Mouse (Mus musculus) lung, postnatal 0 days (tissue): ENCODE measurements around the gene Gm26938. TPM values are rescaled to one million over a fixed set of nuclear protein-coding genes. Genes with fewer than 3 reads are reported as not detected.

Source experiments
- ATAC-seq: fragments of 200-750 bp; cut with Nextera tagmentation; 2 replicates; pipeline ENCODE4 v1.8.0; 2017; ENCODE audit warnings: moderate library complexity
- DNase-seq: peaks from one replicate; pipeline ENCODE4 v3.0.0-alpha.2; 2016; ENCODE audit warnings: low spot score
- H3K27ac ChIP-seq: fragments of 300-500 bp; sonication (generic); 2 replicates; pipeline ENCODE4 v1.5.1; 2014; ENCODE audit warnings: antibody characterized with exemption, mild to moderate bottlenecking, low read length, mixed read lengths
- H3K27me3 ChIP-seq: fragments of 300-500 bp; sonication (generic); replicated peaks from 2 replicates; pipeline ENCODE4 v1.6.1; 2014; ENCODE audit warnings: low read length, mixed read lengths; ENCODE audit not compliant: insufficient read depth
- H3K36me3 ChIP-seq: fragments of 300-500 bp; sonication (generic); 2 replicates; pipeline ENCODE4 v1.6.1; 2014; ENCODE audit warnings: low read length, mixed read lengths; ENCODE audit not compliant: insufficient read depth
- H3K4me1 ChIP-seq: fragments of 300-500 bp; sonication (generic); 2 replicates; pipeline ENCODE4 v1.6.1; 2014; ENCODE audit warnings: antibody characterized with exemption, low read depth, low read length, mixed read lengths; ENCODE audit not compliant: insufficient read depth
- H3K4me2 ChIP-seq: fragments of 300-500 bp; sonication (generic); replicated peaks from 2 replicates; pipeline ENCODE4 v1.6.1; 2014; ENCODE audit warnings: low read depth, mild to moderate bottlenecking, low read length, moderate library complexity, mixed read lengths
- H3K4me3 ChIP-seq: fragments of 300-500 bp; sonication (generic); 2 replicates; pipeline ENCODE4 v1.5.1; 2014; ENCODE audit warnings: low read depth, low read length
- H3K9ac ChIP-seq: fragments of 300-500 bp; sonication (generic); replicated peaks from 2 replicates; pipeline ENCODE4 v1.6.1; 2014; ENCODE audit warnings: low read depth, mild to moderate bottlenecking
- H3K9me3 ChIP-seq: fragments of 300-500 bp; sonication (generic); 2 replicates; pipeline ENCODE4 v1.6.1; 2016; ENCODE audit warnings: low read length, mixed read lengths
- CTCF ChIP-seq: IDR thresholded peaks from 2 replicates; pipeline ENCODE4 v1.5.1; 2016; ENCODE audit warnings: antibody characterized with exemption, mild to moderate bottlenecking
- EP300 ChIP-seq: IDR thresholded peaks from 2 replicates; pipeline ENCODE4 v1.6.1; 2016; ENCODE audit warnings: antibody characterized with exemption, mild to moderate bottlenecking, control low read depth
- WGBS: fragments of 180-500 bp; shearing (Covaris S2); extraction: QIAGEN DNeasy Blood & Tissue Kit; methylation state at CpG from one replicate; pipeline ENCODE4 v1.1.7; 2014; 5-methylcytosine and 5-hydroxymethylcytosine counted together
- polyA plus RNA-seq: library from polyadenylated mRNA; unstranded; fragments of >200 nt; fragmentation: Nextera tagmentation; extraction: Ambion mirVana; gene quantifications from 2 replicates; pipeline ENCODE4 v1.2.1, GENCODE M21; 2015

Gene Gm26938
- polyA plus RNA-seq, 1 experiment from 2014 or later: not detected

GRCm38 (mm10) chr5:139817292-139817691 lies 8.9 kb downstream of the Gm26938 start:
- WGBS: 0% methylated on average over 1 of the region's 1 CpGs
- peak; percentile 40 for DNase-seq
- H3K4me2 ChIP-seq: no peak overlapping the region
- no peaks in the 10 kb centered on the region for H3K36me3 ChIP-seq
- H3K4me1 ChIP-seq: no peaks in the 10 kb centered on the region
- H3K27ac ChIP-seq: no peak overlapping the region
- no peak overlapping the region for H3K9ac ChIP-seq
- TF ChIP-seq CTCF (peak; percentile 83), EP300 (no peak)
- no peak for ATAC-seq
- no peaks in the 10 kb centered on the region for H3K27me3 ChIP-seq
- no peak overlapping the region for H3K4me3 ChIP-seq
- H3K9me3 ChIP-seq: no peaks in the 10 kb centered on the region

GRCm38 (mm10) chr5:139816445-139816844 lies 9.8 kb downstream of the Gm26938 start:
- H3K4me2 ChIP-seq: no peak overlapping the region
- H3K9ac ChIP-seq: no peak overlapping the region
- H3K9me3 ChIP-seq: no peaks in the 10 kb centered on the region
- no peak overlapping the region for H3K27ac ChIP-seq
- no peak for TF ChIP-seq CTCF
- TF ChIP-seq EP300: no peak
- H3K4me3 ChIP-seq: no peak overlapping the region
- H3K36me3 ChIP-seq: no peaks in the 10 kb centered on the region
- no peak for ATAC-seq
- no peak for DNase-seq
- H3K27me3 ChIP-seq: no peaks in the 10 kb centered on the region
- H3K4me1 ChIP-seq: no peaks in the 10 kb centered on the region

GRCm38 (mm10) chr5:139815964-139816363 lies 10.2 kb downstream of the Gm26938 start:
- Histone ChIP-seq H3K4me3 (no peak overlapping the region), H3K36me3 (no peaks in the 10 kb centered on the region), H3K27ac (no peak overlapping the region), H3K4me1 (no peaks in the 10 kb centered on the region), H3K9me3 (no peaks in the 10 kb centered on the region), H3K9ac (no peak overlapping the region), H3K4me2 (no peak overlapping the region), H3K27me3 (no peaks in the 10 kb centered on the region)
- 45% methylated on average over 6 of the region's 6 CpGs for whole genome bisulfite sequencing
- ATAC-seq (peak; percentile 11), DNase-seq (peak; percentile 61)
- TF ChIP-seq CTCF (no peak), EP300 (no peak)

- 5% methylated on average over 13 of the region's 13 CpGs for WGBS
- H3K27me3 ChIP-seq: no peaks in the 10 kb centered on the region
- H3K9ac ChIP-seq: peak overlapping the region; percentile 48; the same call in 1 of the 2 replicates
- H3K4me3 ChIP-seq: peak overlapping the region; percentile 17; the same call in 1 of the 2 replicates
- ATAC-seq (peak; percentile 81), DNase-seq (peak; percentile 88)
- TF ChIP-seq EP300 (0 out of 2 replicates have a peak, but pooled peaks have one; percentile 14), CTCF (no peak)
- H3K4me2 ChIP-seq: peak overlapping the region; percentile 44
- no peaks in the 10 kb centered on the region for H3K9me3 ChIP-seq
- H3K27ac ChIP-seq: peak overlapping the region; percentile 68
- H3K4me1 ChIP-seq: no peaks in the 10 kb centered on the region
- no peaks in the 10 kb centered on the region for H3K36me3 ChIP-seq
These were observed 12.2 kb downstream of the Gm26938 start for GRCm38 (mm10) chr5:139813963-139814381.

GRCm38 (mm10) chr5:139813126-139813490 lies 13.1 kb downstream of the Gm26938 start:
- no peaks in the 10 kb centered on the region for H3K27me3 ChIP-seq
- H3K9ac ChIP-seq: 0 out of 2 replicates have a peak overlapping the region, but pooled peaks have one; percentile 48
- TF ChIP-seq EP300: no peak
- no peak for TF ChIP-seq CTCF
- H3K4me1 ChIP-seq: no peaks in the 10 kb centered on the region
- H3K9me3 ChIP-seq: no peaks in the 10 kb centered on the region
- H3K36me3 ChIP-seq: no peaks in the 10 kb centered on the region
- peak overlapping the region; percentile 44 for H3K4me2 ChIP-seq
- H3K27ac ChIP-seq: peak overlapping the region; percentile 51
- no peak for ATAC-seq
- no peak overlapping the region for H3K4me3 ChIP-seq
- 39% methylated on average over 10 of the region's 10 CpGs for WGBS
- no peak for DNase-seq

- Histone ChIP-seq H3K4me2 (no peak overlapping the region), H3K9ac (no peak overlapping the region), H3K36me3 (no peaks in the 10 kb centered on the region), H3K9me3 (no peaks in the 10 kb centered on the region), H3K27me3 (no peaks in the 10 kb centered on the region), H3K4me1 (no peaks in the 10 kb centered on the region), H3K4me3 (no peak overlapping the region), H3K27ac (no peak overlapping the region)
- DNase-seq (no peak), ATAC-seq (no peak)
- 59% methylated on average over 20 of the region's 20 CpGs for WGBS
- TF ChIP-seq EP300 (no peak), CTCF (no peak)
These were observed 13.6 kb downstream of the Gm26938 start for GRCm38 (mm10) chr5:139812398-139813125.
